Mouse (Mus musculus): ENCODE measurements around the gene Cfdp1.
"Not testable (repeated sequence)": the region's sequence is repeated elsewhere in the genome, so short reads cannot be mapped to it uniquely, and the experiment has no call there.

Gene Cfdp1

GRCm38 (mm10) chr8:111855977-111856376 lies 1.9 kb upstream of the Cfdp1 start:
- in situ Hi-C loops (cut with MseI, MboI), result no loop called here

DNA sequence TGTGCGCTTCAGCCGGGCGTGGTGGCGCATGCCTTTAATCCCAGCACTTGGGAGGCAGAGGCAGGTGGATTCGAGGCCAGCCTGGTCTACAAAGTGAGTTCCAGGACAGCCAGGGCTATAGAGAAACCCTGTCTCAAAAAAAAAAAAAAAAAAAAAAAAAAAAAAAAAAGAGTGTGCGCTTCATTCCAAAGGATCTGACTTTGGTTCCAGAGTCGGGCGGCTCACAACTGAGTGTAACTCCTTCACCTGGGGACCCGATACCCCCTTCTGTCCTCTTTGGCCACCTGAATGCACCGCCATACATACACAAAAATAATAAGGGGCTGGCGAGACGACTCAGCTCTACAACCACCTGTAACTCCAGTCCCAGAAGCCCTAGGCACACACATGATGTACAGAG lies 872 bp downstream of the Cfdp1 start:
- in situ Hi-C loops (cut with MseI, MboI), result not testable (repeated sequence)

DNA sequence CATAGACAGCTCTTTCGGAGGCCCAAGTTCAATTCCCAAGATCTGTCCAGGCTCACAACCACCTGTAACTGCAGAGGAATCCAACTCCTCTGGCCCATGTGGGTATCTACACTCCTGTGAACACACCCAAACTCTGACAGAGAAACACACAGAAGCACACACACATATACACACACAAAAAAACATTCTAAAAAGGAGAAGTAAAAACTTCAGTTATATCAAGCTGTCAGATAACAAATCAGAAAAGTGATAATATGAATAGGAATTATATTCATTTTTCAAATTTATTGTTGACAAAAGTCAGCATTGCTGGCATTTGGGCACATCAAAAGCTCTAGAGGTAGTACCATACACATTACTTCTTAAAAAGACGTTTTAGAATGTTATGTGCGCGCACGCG lies 7.3 kb downstream of the Cfdp1 start:
- in situ Hi-C loops (cut with MseI, MboI), result no loop called here

DNA sequence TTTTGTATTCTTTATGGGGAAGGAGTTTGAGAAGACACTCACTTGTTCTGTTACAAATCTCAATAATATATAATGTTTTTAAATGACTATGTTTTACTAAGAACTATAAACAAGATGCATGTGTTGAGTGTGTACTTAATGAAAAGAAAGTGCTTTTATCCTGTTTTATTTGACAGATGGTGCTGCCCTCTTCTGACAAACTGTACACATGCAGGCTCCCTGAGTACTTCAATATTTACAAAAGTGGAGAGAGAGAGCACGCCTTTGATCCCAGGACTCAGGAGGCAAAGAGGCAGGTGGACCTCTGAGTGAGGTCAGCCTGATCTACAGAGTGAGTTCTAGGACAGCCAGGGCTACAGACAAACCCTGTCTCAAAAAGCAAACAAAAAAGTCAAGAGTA lies 18.6 kb downstream of the Cfdp1 start:
- in situ Hi-C loops (cut with MseI, MboI), result no loop called here

GRCm38 (mm10) chr8:111834011-111834410 lies 20.1 kb downstream of the Cfdp1 start:
- in situ Hi-C loops (cut with MseI, MboI), result no loop called here

DNA sequence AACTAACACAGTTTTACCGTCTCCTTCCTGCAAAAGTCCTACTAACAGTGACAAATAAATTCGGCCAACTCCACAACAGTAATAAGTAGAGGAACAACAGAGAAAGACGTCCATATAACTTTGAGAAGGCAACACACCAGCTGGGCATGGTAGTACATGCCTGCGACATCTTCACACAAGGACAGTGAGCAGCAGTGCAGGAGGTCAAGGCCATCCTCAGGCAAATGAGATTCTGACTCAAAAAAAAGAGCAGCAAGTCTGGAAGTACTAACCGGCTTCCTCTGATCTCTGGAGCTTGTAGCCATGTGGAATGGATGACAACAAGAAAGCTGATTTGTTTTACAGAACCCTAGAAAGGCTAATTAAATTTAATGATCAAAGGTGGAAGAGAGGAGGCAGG lies 21.1 kb downstream of the Cfdp1 start:
- in situ Hi-C loops (cut with MseI, MboI), result no loop called here

DNA sequence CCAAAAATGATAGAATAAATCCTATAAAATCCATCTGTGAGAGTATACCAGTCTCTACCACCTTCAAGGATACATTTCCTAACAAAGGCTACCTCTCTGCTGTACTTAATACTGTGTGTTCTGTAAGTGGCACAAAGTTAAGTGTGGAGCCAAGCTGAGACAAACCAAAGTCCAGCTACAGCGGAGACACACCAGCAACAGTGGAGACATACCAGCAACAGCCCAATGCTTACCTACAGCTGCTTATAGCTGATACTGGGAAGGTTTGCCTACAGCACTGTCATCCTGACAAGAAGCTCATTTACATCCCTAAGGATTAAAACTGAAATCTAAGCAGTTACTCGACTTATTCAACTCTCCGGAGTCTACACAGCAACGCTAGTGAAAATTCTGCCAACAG lies 22.1 kb downstream of the Cfdp1 start:
- in situ Hi-C loops (cut with MseI, MboI), result no loop called here

DNA sequence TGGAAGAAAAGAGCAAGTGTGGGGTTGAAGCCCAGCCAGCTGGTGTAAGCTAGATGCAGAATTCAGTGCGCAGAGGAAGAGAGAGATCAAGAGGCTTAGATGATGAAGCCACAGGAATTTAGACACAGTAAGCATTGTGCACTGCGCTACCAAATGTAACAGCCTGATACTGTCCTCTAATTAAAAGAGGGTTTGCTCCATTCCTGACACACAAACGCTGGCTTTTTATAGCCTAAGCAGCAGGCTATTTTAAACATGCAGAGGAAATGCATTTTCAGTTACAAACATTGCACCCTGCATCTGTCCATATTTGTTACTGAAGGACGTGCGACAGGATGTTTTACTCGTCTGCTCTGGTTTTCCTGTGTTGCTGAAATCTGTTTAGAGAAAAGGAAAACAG lies 25.5 kb downstream of the Cfdp1 start:
- in situ Hi-C loops (cut with MseI, MboI), result loop anchor here (10.0 kb wide), 2 partner anchors 144 to 154 kb away; no protein-coding TSS in a partner anchor

DNA sequence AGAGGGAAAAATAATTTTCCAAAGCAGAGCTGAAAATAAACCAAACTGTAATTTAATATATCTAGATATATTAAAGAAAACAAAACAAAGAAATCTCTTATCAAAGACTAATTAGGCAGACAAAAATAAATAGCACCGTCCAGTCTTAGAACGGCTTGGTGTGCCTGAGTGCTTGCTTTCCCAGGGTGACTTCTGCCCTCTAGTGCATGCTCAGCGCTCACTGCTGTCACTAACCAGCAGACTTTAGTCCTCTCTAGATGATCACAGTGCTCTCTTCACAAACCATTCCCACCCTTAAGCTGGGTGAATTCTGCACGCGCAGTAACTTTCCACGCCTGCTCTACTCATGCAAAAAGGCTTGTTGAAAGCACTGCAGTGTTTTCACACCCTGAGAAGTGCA lies 28.9 kb downstream of the Cfdp1 start:
- in situ Hi-C loops (cut with MseI, MboI), result loop anchor here (10.0 kb wide), 2 partner anchors 140 to 150 kb away; no protein-coding TSS in a partner anchor

- in situ Hi-C loops (cut with MseI, MboI), result loop anchor here (10.0 kb wide), 2 partner anchors 140 to 150 kb away; no protein-coding TSS in a partner anchor
Measured at GRCm38 (mm10) chr8:111824334-111824733, 29.8 kb downstream of the Cfdp1 start.

DNA sequence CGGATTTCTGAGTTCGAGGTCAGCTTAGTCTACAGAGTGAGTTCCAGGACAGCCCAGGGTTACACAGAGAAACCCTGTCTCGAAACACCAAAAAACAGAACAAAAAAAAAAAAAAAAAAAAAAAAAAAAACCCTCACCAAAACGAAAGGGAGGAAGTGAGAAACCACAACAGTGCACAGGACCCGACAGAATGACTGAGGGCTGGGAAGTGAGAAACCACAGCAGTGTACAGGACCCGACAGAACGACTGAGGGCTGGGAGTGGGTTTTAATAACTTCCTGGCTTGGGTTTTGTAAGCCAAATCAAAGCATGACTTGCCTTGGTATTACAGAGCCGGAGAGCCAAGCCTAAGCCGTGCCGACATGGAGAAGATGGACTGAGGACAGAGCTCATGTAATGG lies 32.9 kb downstream of the Cfdp1 start:
- in situ Hi-C loops (cut with MseI, MboI), result loop anchor here (10.0 kb wide), 2 partner anchors 136 to 146 kb away; no protein-coding TSS in a partner anchor

- in situ Hi-C loops (cut with MseI, MboI), result loop anchor here (10.0 kb wide), 2 partner anchors 136 to 146 kb away; no protein-coding TSS in a partner anchor
Measured at GRCm38 (mm10) chr8:111820691-111821090, 33.4 kb downstream of the Cfdp1 start.

DNA sequence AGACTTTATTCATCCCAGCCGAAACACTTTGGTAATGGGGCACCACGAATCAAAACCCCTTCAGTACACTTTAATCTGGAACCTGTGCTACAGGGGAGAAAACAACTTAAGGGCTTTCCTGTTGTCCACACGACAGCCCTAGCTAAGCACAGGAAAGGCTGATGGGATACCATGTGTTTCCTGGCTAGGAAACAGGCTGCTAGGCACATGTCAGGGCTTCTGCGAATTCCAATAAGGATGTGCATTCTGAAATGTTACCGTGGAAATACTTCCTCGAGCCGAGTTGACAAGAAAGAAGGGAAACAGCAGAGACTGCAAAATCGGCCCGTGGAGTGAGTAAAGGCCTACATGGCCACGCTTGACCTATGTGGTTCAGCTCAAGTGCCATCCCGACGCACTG lies 34.1 kb downstream of the Cfdp1 start:
- in situ Hi-C loops (cut with MseI, MboI), result loop anchor here (10.0 kb wide), 2 partner anchors 135 to 145 kb away; no protein-coding TSS in a partner anchor

DNA sequence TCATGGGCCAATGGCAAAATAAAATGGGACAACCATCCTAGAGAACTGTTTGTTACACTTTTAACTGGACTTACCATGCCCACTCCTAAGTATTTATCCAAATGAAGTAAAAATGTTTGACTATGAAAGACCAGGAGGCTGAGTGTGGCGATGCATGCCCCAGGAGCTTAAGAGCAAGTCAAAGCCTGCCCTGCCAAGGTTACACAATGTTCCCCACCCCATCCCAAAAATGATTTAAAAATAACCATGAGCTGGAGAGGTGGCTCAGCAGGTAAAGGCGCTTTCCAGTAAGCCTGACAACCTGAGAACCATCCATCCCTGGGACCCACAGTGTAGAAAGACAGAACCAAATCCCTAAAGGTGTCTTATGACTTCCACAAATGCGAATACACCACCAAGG lies 35.5 kb downstream of the Cfdp1 start:
- in situ Hi-C loops (cut with MseI, MboI), result no loop called here

DNA sequence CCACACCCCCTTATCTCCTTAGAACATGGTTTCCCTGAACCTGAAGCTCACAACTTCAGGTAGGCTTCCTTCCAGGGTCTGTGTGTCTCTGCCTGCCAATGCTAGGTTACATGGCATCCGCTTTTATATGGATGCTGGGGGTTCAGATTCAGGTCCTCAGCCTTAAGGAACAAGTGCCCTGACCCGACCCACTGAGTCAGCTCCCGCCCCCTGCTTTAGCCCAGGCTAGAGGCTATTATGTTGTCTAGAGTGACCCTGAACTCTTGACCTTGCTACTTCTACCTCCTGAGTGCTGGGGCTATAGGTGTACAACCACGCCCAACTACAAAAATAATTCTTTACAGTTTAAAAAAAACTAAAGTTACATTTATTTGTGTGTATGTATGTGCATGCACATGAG lies 39.0 kb downstream of the Cfdp1 start:
- in situ Hi-C loops (cut with MseI, MboI), result no loop called here

DNA sequence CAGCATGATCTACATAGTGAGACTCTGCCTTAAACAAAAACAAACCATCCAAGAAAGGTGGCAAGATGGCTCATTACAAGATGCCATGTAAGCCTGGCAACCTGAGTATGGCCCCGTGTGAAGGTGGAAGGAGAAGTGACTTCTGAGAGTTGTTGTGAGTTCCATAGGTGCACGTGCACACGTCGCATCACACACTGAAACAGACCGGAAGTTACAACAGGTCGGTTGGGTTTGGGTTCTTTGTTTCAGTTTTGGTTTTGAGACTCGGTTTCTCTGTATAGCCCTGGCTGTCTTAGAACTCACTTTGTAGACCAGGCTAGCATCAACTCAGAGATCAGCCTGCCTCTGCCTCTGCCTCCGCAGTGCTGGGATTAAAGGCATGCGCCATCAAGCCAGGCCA lies 40.3 kb downstream of the Cfdp1 start:
- in situ Hi-C loops (cut with MseI, MboI), result no loop called here

- in situ Hi-C loops (cut with MseI, MboI), result no loop called here
Measured at GRCm38 (mm10) chr8:111812835-111813234, 41.3 kb downstream of the Cfdp1 start.

DNA sequence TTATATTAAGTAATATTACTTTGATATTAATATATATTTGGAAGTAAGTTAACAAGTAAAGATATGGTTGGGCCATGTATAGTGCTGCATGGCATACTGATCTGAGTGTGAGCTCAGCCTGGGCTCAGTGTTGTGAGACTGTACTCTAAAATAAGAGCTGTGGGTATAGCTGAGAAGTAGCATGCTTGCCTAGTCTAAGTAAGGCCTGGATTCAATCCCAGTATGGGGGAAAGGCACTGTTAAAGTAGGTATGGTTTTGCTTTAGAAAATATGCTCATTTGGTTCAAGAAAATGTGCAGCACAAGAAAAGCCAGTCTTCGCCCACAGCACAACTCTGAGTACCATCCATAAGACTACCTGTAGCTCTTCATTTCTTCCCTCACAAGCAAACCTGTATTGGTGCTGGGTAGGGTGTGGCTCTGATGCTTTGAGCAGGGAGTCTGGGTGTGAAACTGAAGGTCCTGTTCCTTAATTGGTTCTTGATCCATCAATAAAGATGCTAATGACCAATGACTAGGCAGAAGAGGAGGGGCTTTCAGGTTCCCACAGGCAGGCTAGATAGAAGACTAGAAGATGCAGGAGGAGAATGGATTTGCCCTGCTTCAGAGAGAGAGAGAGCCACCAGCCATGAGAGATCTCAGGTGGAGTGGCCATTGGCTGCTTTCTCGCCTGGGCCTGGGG lies 43.3 kb downstream of the Cfdp1 start:
- in situ Hi-C loops (cut with MseI, MboI), result no loop called here

- in situ Hi-C loops (cut with MseI, MboI), result no loop called here
Measured at GRCm38 (mm10) chr8:111808891-111809622, 45.0 kb downstream of the Cfdp1 start.

GRCm38 (mm10) chr8:111808006-111808405 lies 46.1 kb downstream of the Cfdp1 start:
- in situ Hi-C loops (cut with MseI, MboI), result no loop called here

- in situ Hi-C loops (cut with MseI, MboI), result no loop called here
Measured at GRCm38 (mm10) chr8:111803362-111803761, 50.7 kb downstream of the Cfdp1 start.

- in situ Hi-C loops (cut with MseI, MboI), result no loop called here
Measured at GRCm38 (mm10) chr8:111802256-111802655, 51.8 kb downstream of the Cfdp1 start.

DNA sequence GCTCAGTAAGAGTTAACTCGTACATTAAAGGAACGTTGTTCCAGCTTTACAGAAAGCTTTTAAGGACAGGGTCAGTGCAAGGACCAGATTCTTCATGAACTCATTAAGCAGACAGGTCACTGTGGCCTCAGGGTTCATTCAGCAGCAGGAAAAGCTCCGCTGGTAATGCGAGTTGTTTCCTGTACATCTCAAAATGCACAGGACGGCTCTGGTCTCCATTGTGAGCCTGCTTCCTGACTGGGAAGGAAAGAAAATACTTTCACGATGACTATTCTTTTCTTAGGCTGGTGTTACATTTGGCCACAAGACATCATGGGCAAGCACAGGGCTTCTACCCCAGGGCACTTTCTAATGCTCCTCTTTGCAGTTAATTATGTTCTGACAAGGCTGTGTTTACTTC lies 52.6 kb downstream of the Cfdp1 start:
- in situ Hi-C loops (cut with MseI, MboI), result no loop called here
